Mouse (Mus musculus) brain, embryonic 14.5 days (tissue): ENCODE data around the gene Sik3. TPM values are rescaled to one million over a fixed set of nuclear protein-coding genes. Genes with fewer than 3 reads are reported as not detected.
A peak's percentile ranks its signal among the peaks of the same experiment; 100 is the strongest.

Source experiments
- DNase-seq: peaks from one replicate; pipeline ENCODE4 v3.0.0-alpha.2; 2011; ENCODE audit warnings: low read depth
- CTCF ChIP-seq: fragments of 200-500 bp; IDR thresholded peaks from 2 replicates; pipeline ENCODE4 v1.5.1; 2012; ENCODE audit warnings: inconsistent platforms, mild to moderate bottlenecking, moderate library complexity, borderline replicate concordance; ENCODE audit not compliant: insufficient read depth, insufficient read length; ENCODE audit errors: extremely low read depth
- POLR2A ChIP-seq: fragments of 200-500 bp; IDR thresholded peaks from 2 replicates; pipeline ENCODE4 v1.6.1; 2012; ENCODE audit warnings: mild to moderate bottlenecking, inconsistent platforms, borderline replicate concordance; ENCODE audit not compliant: poor library complexity, insufficient read depth, insufficient read length, severe bottlenecking; ENCODE audit errors: extremely low read depth
- polyA plus RNA-seq: library from polyadenylated mRNA; depleted of rRNA; stranded (reverse); fragments of >200 nt; gene quantifications from 2 replicates; pipeline ENCODE4 v1.2.3, GENCODE M21; 2012

The Sik3 gene
- polyA plus RNA-seq, 1 experiment: 24.5 TPM

GRCm38 (mm10) chr9:46229573-46230449 lies 217.2 kb downstream of the Sik3 start:
- DNase-seq: peak; percentile 97
- TF ChIP-seq CTCF (peak; percentile 79), POLR2A (peak; percentile 41; the same call in 1 of the 2 replicates)

- TF ChIP-seq CTCF (no peak), POLR2A (no peak)
- no peak for DNase-seq
Observed at GRCm38 (mm10) chr9:46230450-46230975, 217.9 kb downstream of the Sik3 start.

- no peak for DNase-seq
- TF ChIP-seq CTCF: no peak
Observed at GRCm38 (mm10) chr9:46235196-46235595, 222.6 kb downstream of the Sik3 start.

GRCm38 (mm10) chr9:46235596-46235648 lies 222.8 kb downstream of the Sik3 start, which contains the start of gene Apoc3:
Apoc3 (minus strand) TSS chr9:46235636.
- TF ChIP-seq POLR2A (no peak), CTCF (no peak)
- DNase-seq: no peak

GRCm38 (mm10) chr9:46235649-46236048 lies 223.0 kb downstream of the Sik3 start:
- no peak for TF ChIP-seq POLR2A
- no peak for TF ChIP-seq CTCF
- DNase-seq: no peak

- TF ChIP-seq POLR2A (no peak), CTCF (no peak)
- DNase-seq: no peak
Observed at GRCm38 (mm10) chr9:46238850-46239249, 226.2 kb downstream of the Sik3 start.

- no peak for DNase-seq
Observed at GRCm38 (mm10) chr9:46240526-46241153, 228.0 kb downstream of the Sik3 start, which contains the start of gene Apoa4. Apoa4 (plus strand) TSS chr9:46240696.

GRCm38 (mm10) chr9:46241818-46242217 lies 229.2 kb downstream of the Sik3 start:
- TF ChIP-seq CTCF (no peak), POLR2A (no peak)
- DNase-seq: no peak

More at GRCm38 (mm10) chr9:46240526-46241153, 228.0 kb downstream of the Sik3 start, which contains the start of gene Apoa4:
- no peak for TF ChIP-seq POLR2A
- TF ChIP-seq CTCF: no peak

- TF ChIP-seq CTCF (no peak), POLR2A (no peak)
- DNase-seq: no peak
Observed at GRCm38 (mm10) chr9:46243122-46243521, 230.5 kb downstream of the Sik3 start.

- TF ChIP-seq CTCF (no peak), POLR2A (no peak)
- DNase-seq: no peak
Observed at GRCm38 (mm10) chr9:46243584-46243983, 231.0 kb downstream of the Sik3 start.

GRCm38 (mm10) chr9:46246752-46247324 lies 234.2 kb downstream of the Sik3 start:
- TF ChIP-seq CTCF (peak; percentile 90), POLR2A (no peak)
- peak; percentile 92 for DNase-seq

- TF ChIP-seq CTCF (no peak), POLR2A (no peak)
Observed at GRCm38 (mm10) chr9:46256177-46256576, 243.6 kb downstream of the Sik3 start.

GRCm38 (mm10) chr9:46256658-46257385 lies 244.2 kb downstream of the Sik3 start:
- TF ChIP-seq CTCF (no peak), POLR2A (no peak)
- DNase-seq: no peak

More at GRCm38 (mm10) chr9:46256177-46256576, 243.6 kb downstream of the Sik3 start:
- DNase-seq: no peak
